Mouse (Mus musculus) hematopoietic stem cell, adult 5-6 weeks (primary cell): ENCODE measurements at regions not wholly inside any gene's neighbourhood (a gene's known extent, or its start where the extent isn't known, plus 50 kb on each side); places are given as distances from the start of the nearest gene placed in this dataset.

ENCODE experiments used
- ATAC-seq, 2 experiments: fragments of 125-278 bp in 1 of 2; replicated peaks in 1 of 2; 2 replicates each; pipeline ENCODE4 v1.8.0; 2016 to 2017; ENCODE audit warnings: inconsistent platforms in 2 of 2, mild to moderate bottlenecking in 2 of 2, moderate number of reproducible peaks in 2 of 2, low read depth in 1 of 2, moderate TSS enrichment in 1 of 2; ENCODE audit not compliant: low FRiP score in 2 of 2, poor library complexity in 2 of 2, severe bottlenecking in 2 of 2, insufficient read depth in 1 of 2, low TSS enrichment in 1 of 2

GRCm38 (mm10) chr17:75916590-75916989, 364.8 kb upstream of the Fam98a start:
- no peak for ATAC-seq

GRCm38 (mm10) chr17:75915256-75915655, 363.5 kb upstream of the Fam98a start:
- ATAC-seq, result no peak

DNA sequence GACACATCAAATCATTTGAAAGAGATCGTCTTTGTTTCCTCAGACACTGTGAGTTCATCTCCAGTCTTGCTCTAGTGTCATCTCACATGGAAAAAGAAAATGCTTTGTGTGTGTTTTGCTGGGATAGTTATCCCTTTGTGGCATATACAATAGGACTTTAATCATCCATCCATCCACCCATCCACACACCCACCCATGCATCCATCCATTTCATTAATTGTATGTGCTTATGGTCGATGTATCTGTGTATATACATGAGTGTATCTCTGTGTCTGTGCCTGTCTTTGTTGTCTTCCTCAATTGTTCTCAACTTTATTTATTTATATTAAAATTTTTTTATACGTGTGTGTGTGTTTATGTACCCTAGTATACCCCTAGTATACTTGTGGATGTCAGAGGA, 355.3 kb upstream of the Fam98a start:
- ATAC-seq, result no peak

GRCm38 (mm10) chr17:75906643-75907042, 354.9 kb upstream of the Fam98a start:
- ATAC-seq, result no peak

DNA sequence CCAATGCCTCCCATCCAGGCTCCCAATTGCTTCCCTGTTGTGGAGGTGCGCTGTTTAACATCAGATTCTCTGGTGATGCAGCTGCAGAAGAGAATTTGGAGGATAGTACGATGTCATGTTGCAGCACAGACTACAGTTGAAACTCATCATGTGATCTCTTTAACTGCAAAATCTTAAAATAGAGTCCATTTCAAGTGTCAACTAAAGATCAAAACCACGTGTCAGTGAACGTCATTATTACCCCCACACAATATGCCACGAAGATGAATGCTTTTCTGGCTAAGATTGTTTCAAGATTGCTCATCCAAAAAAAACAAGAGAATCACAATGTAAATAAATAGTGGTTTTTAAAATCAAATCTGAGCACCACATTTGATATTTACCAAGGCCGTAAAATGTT, 343.7 kb upstream of the Fam98a start:
- no peak for ATAC-seq

GRCm38 (mm10) chr17:75894934-75895333, 343.2 kb upstream of the Fam98a start:
- no peak for ATAC-seq

- ATAC-seq, result no peak
These were observed 341.8 kb upstream of the Fam98a start for GRCm38 (mm10) chr17:75893559-75893958.

DNA sequence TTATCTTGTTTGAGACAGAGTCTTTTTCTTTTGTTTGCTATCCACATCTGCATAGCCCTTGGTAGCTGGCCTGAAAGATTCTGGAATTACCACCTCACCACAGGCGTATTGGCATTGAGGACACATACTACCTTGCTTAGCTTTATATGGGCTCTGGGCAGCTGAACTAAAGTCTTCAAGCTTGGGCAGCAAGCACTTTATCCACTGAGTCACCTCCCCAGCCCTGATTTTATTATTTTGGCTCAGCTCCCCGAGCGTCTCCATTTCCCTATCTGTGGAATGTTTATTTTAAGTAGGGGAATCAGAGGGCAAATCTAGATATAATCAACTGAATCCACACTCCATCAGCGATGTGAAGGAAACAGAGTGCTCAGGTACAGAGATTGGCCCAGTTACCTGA, 340.4 kb upstream of the Fam98a start:
- no peak for ATAC-seq

GRCm38 (mm10) chr17:75891564-75891963, 339.8 kb upstream of the Fam98a start:
- ATAC-seq, result no peak

- no peak for ATAC-seq
These were observed 326.1 kb upstream of the Fam98a start for GRCm38 (mm10) chr17:75877848-75878247.

- ATAC-seq, result no peak
These were observed 325.1 kb upstream of the Fam98a start for GRCm38 (mm10) chr17:75876895-75877294.

DNA sequence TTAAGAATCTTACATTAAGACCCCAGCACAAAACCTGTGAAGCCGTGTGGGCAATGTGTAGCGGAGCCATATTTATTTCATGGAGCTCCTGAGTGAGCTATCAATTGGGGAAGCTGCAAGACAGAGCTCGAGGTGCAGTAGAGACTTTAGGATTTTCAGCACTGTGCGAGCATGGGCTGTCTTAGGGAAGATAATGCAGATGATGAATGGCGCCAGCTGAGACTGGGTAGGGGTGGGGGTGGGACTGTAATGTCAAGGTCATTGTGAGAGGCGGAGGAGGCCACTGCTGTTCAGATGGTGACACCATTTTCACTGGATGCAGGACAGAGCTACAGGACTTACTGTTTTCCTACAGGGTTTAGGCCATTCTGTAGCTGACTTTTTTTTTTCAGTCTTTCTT, 322.8 kb upstream of the Fam98a start:
- no peak for ATAC-seq

- no peak for ATAC-seq
These were observed 318.7 kb upstream of the Fam98a start for GRCm38 (mm10) chr17:75870492-75870891.

GRCm38 (mm10) chr17:75857015-75857414, 305.3 kb upstream of the Fam98a start:
- ATAC-seq, result no peak

GRCm38 (mm10) chr17:75815997-75816626, 264.4 kb upstream of the Fam98a start:
- no peak for ATAC-seq

DNA sequence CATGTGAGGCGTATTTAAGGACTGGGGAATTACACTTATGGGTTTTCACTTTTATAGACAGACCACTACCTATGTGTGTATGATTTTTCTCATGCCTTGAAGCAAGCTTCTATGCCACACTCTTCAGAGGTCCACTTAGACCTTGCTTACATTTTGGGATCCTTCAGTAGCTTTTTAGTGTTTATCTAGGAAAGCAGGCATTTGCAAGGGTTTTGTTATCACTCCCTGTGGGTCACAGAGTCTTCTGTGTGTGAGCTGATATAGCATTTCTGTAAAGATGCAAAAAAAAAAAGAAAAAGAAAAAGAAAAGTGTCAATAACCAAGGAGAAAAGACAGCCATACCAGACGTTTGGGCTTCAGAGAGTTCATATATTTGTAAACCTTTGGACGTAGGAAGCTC, 260.4 kb upstream of the Fam98a start:
- ATAC-seq, result no peak

GRCm38 (mm10) chr17:75808524-75809326, 257.0 kb upstream of the Fam98a start:
- no peak for ATAC-seq

DNA sequence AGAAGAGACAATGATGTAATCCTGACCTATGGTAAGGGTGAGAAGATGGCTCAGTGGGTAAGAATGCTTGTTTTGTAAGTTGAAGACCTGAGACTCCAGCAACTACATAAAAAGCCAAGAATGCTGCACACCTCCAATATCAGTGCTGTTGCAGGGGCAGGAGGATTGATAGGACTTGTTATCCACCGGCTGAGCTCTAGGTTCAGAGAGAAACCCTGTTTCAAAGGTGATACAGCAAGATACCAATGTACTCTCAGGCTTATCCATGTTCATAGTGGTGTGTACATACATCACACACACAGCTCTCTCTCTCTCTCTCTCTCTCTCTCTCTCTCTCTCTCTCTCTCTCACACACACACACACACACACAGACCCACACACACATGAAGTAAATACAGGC, 256.3 kb upstream of the Fam98a start:
- ATAC-seq, result no peak

DNA sequence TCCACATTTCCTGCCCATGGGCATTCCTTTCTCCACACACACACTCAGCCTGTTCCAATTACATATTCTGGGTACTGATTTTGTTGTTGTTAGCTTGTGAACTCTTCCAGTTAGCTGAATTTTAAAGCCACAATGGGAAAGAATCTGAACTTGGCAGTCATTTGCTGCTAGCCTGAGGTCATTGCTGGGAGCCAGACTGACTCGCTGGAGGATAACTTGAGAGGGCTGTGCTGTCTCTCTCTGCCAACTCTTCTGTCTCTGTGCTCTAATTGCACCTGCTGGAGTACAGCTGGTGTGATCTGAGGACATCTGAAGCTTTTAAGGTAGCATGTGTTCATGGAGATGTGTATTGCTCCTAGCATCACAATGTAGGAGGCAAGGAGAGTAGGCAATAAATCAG, 252.6 kb upstream of the Fam98a start:
- ATAC-seq, result no peak
